Mouse (Mus musculus) kidney, adult 2 months (tissue): ENCODE results near the gene Osm. TPM values are rescaled to one million over a fixed set of nuclear protein-coding genes. Genes with fewer than 3 reads are reported as not detected.
A peak's percentile ranks its signal among the peaks of the same experiment; 100 is the strongest.

ENCODE experiments used
- DNase-seq: peaks from one replicate; pipeline ENCODE4 v3.0.0; 2021
- H3K27ac ChIP-seq: fragments of 200-500 bp; 2 replicates; pipeline ENCODE4 v1.5.1; 2012; ENCODE audit warnings: low read depth, low read length, control low read depth, inconsistent platforms; ENCODE audit not compliant: insufficient read depth
- H3K27me3 ChIP-seq: fragments of 200-500 bp; replicated peaks from 2 replicates; pipeline ENCODE4 v1.6.1; 2012; ENCODE audit warnings: mild to moderate bottlenecking, moderate library complexity, low read length, inconsistent platforms; ENCODE audit not compliant: control insufficient read depth, insufficient read depth
- H3K36me3 ChIP-seq: fragments of 200-500 bp; 2 replicates; pipeline ENCODE4 v1.6.1; 2012; ENCODE audit warnings: mild to moderate bottlenecking, moderate library complexity, low read length, inconsistent platforms; ENCODE audit not compliant: control insufficient read depth, insufficient read depth
- H3K4me1 ChIP-seq: fragments of 200-500 bp; 2 replicates; pipeline ENCODE4 v1.6.1; 2011; ENCODE audit warnings: low read length; ENCODE audit not compliant: control insufficient read depth, insufficient read depth
- H3K4me3 ChIP-seq: fragments of 200-500 bp; 2 replicates; pipeline ENCODE4 v1.5.1; 2011; ENCODE audit warnings: mild to moderate bottlenecking, low read depth, low read length, control low read depth; ENCODE audit not compliant: insufficient read depth
- CTCF ChIP-seq: fragments of 200-500 bp; conservative IDR thresholded peaks from 2 replicates; pipeline ENCODE4 v1.5.1; 2011; ENCODE audit warnings: low read depth, mild to moderate bottlenecking, control low read depth, low read length, moderate library complexity, mixed read lengths; ENCODE audit not compliant: insufficient read depth, insufficient read length
- POLR2A ChIP-seq: fragments of 200-500 bp; IDR thresholded peaks from one replicate; pipeline ENCODE4 v1.6.1; 2011; ENCODE audit warnings: low read depth, low read length, control low read depth
- WGBS: fragments of 180-500 bp; shearing (Covaris S2); methylation state at CpG from one replicate; pipeline ENCODE4 v1.1.7; 2018; 5-methylcytosine and 5-hydroxymethylcytosine counted together
- polyA plus RNA-seq: library from polyadenylated mRNA; depleted of rRNA; stranded (reverse); fragments of >200 nt; gene quantifications from 2 replicates; pipeline ENCODE4 v1.2.3, GENCODE M21; 2012

The Osm gene
- polyA plus RNA-seq, 1 experiment = 0.20 TPM

- H3K4me1 ChIP-seq = 0 out of 2 replicates have a peak, but pooled peaks cover 4% of the 10 kb centered on the region
- H3K27me3 ChIP-seq = no peaks in the 10 kb centered on the region
- H3K4me3 ChIP-seq = no peak overlapping the region
- no peak overlapping the region for H3K27ac ChIP-seq
- H3K36me3 ChIP-seq = no peaks in the 10 kb centered on the region
- DNase-seq = no peak
- TF ChIP-seq POLR2A = no peak
- no peak for TF ChIP-seq CTCF
- 83% methylated on average over 2 of the region's 2 CpGs for WGBS
Observed at GRCm38 (mm10) chr11:4252886-4253285, 16.7 kb downstream of the Osm start.

DNA sequence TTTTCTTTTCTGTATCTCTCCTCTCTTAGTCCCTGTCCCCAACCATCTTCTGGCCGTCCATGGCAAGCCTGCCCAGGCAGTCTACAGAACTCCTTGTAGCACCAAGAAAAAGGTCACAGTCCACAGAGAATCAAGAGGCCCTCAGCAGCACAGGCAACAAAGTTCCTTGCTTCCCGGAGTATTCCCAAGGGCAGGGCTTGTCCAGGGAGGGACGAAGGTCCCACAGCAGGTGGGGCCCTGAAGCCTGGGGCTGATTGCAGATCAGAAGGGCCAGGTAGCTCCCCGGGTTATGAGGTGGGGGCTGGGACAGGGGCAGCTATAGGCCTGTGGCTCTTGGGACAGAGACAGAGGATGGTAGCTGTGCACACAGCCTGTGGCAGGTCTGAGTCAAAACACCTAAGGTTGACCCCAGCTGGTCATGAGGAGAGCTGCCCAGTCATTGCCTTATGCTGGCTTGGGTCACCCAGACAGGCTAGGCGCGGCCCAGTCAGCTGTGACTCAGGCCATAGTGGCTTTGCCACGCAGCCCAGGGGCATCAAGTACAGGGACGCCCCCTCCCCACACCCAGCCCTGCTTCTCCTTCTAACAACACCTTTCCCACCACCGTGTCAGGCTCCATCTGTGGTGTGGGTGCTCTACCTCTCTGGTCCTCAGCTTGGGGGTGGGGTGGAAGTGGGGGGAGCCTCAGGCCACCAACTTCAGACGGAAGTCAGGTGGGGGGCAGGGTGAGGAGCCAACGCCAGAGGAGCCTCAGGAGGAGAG is 20.8 kb downstream of the Osm start, which contains the start of gene Lif:
Gene Lif (plus strand): TSS at position 712 of the 762 bp plus-strand sequence.
- H3K27me3 ChIP-seq = no peaks in the 10 kb centered on the region
- H3K4me3 ChIP-seq = no peak within 1 kb of the TSS
- WGBS = 47% methylated on average over 11 of the region's 11 CpGs
- H3K4me1 ChIP-seq = peaks cover 6% of the 10 kb centered on the region
- H3K27ac ChIP-seq = no peak within 1 kb of the TSS
- TF ChIP-seq POLR2A (no peak), CTCF (no peak)
- DNase-seq = peak; percentile 69
- no peaks in the 10 kb centered on the region for H3K36me3 ChIP-seq

GRCm38 (mm10) chr11:4257756-4258155 is 21.5 kb downstream of the Osm start:
- no peak overlapping the region for H3K27ac ChIP-seq
- H3K4me3 ChIP-seq = no peak overlapping the region
- 37% methylated on average over 5 of the region's 5 CpGs for WGBS
- H3K36me3 ChIP-seq = no peaks in the 10 kb centered on the region
- H3K27me3 ChIP-seq = no peaks in the 10 kb centered on the region
- peak; percentile 93 for DNase-seq
- TF ChIP-seq POLR2A = no peak
- TF ChIP-seq CTCF = no peak
- peaks cover 6% of the 10 kb centered on the region for H3K4me1 ChIP-seq

DNA sequence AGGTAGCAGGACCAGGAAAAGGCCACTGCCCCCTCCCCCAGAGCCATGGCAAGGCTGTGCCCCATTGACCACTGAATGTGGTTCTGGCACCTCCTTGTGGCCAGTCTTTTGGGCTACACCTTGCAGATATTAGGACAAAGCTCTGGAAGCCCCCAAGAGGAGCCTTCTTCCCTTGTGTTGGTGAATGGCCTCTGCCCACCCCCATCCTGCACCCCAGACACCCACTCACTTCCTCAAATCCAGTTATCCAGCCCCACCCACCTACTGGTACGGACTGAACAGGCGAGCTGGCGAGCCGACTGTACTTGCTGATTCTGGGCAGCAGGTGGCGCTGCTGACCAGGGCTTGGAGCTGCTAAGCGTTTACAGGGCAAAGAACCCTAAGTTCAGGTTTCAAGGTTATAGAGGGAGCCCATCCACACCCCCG is 22.4 kb downstream of the Osm start:
- Histone ChIP-seq H3K4me1 (peaks cover 12% of the 10 kb centered on the region), H3K36me3 (no peaks in the 10 kb centered on the region), H3K27ac (no peak overlapping the region), H3K4me3 (no peak overlapping the region), H3K27me3 (no peaks in the 10 kb centered on the region)
- DNase-seq = peak; percentile 84
- no peak for TF ChIP-seq POLR2A
- peak; percentile 89 for TF ChIP-seq CTCF
- 0% methylated on average over 7 of the region's 7 CpGs for WGBS

DNA sequence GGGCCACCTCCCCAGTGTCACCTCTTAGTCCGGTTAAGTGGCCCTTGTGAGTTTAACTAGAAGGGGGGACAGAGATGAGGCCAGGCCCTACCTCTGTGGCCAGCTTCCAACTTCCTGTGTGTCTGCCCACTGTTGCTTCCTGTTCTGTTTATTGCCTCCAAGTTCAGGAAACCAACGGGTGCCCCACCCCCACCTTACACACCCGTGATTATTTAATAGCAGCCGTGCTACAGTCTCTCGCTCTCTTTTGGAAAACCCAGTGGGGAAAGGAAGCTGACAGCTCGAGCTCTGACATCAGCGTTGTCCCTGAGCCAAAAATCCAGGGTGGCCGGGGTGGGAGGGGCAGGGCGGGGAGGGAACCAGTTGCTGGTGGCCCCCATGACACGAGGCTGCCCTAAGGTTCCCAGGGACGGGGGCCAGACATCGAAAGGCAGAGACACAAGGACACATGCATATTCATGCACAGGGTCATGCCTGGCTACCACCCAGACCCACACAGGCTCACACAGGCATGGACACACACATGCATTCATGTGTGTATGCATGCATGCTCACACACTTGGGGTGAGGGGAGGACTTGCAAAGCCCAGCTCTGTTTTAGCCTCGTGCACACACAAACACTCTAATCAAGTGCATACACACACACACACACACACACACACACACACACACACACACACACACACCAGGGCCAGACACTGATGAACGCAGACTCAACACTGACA is 24.4 kb downstream of the Osm start:
- TF ChIP-seq POLR2A = no peak
- no peak for TF ChIP-seq CTCF
- Histone ChIP-seq H3K4me3 (no peak overlapping the region), H3K36me3 (no peaks in the 10 kb centered on the region), H3K27ac (0 out of 2 replicates have a peak overlapping the region, but pooled peaks have one; percentile 0), H3K4me1 (peaks cover 19% of the 10 kb centered on the region), H3K27me3 (no peaks in the 10 kb centered on the region)
- 15% methylated on average over 14 of the region's 14 CpGs for WGBS
- peak; percentile 73 for DNase-seq

- peaks cover 19% of the 10 kb centered on the region for H3K4me1 ChIP-seq
Observed at GRCm38 (mm10) chr11:4261188-4261494, 24.9 kb downstream of the Osm start.

GRCm38 (mm10) chr11:4261969-4262368 is 25.7 kb downstream of the Osm start:
- peaks cover 19% of the 10 kb centered on the region for H3K4me1 ChIP-seq
- peak; percentile 45 for DNase-seq

More at GRCm38 (mm10) chr11:4261188-4261494, 24.9 kb downstream of the Osm start:
- Histone ChIP-seq H3K4me3 (no peak overlapping the region), H3K36me3 (no peaks in the 10 kb centered on the region), H3K27ac (0 out of 2 replicates have a peak overlapping the region, but pooled peaks have one; percentile 0), H3K27me3 (no peaks in the 10 kb centered on the region)
- WGBS = 36% methylated on average over 7 of the region's 7 CpGs
- peak; percentile 42 for TF ChIP-seq CTCF
- TF ChIP-seq POLR2A = no peak
- DNase-seq = peak; percentile 60

More at GRCm38 (mm10) chr11:4261969-4262368, 25.7 kb downstream of the Osm start:
- H3K27me3 ChIP-seq = no peaks in the 10 kb centered on the region
- 31% methylated on average over 5 of the region's 5 CpGs for WGBS
- TF ChIP-seq CTCF (no peak), POLR2A (no peak)
- H3K4me3 ChIP-seq = no peak overlapping the region
- no peak overlapping the region for H3K27ac ChIP-seq
- H3K36me3 ChIP-seq = no peaks in the 10 kb centered on the region
